Mouse (Mus musculus) liver, embryonic 14 days (tissue): ENCODE measurements around the gene Pgam5. TPM values are rescaled to one million over a fixed set of nuclear protein-coding genes. Genes with fewer than 3 reads are reported as not detected.

Source experiments
- polyA plus RNA-seq: library from polyadenylated mRNA; depleted of rRNA; stranded (reverse); fragments of >200 nt; gene quantifications from 2 replicates; pipeline ENCODE4 v1.2.3, GENCODE M21; 2012; rRNA removed

The Pgam5 gene
- polyA plus RNA-seq: 17.6 and 20.1 TPM in 2 replicates

GRCm38 (mm10) chr5:110269141-110270101 lies at the start of gene Pgam5:
TSS of gene Pgam5 (minus strand) at chr5:110269913.

GRCm38 (mm10) chr5:110285770-110286445 lies 16.2 kb upstream of the Pgam5 start, which contains the start of the genes Pxmp2 and Pole:
TSS of gene Pxmp2 (minus strand) at chr5:110286186.
TSS of gene Pole (plus strand) at chr5:110286306.

GRCm38 (mm10) chr5:110230780-110231461 lies 38.8 kb downstream of the Pgam5 start, which contains the start of gene Ankle2:
TSS of gene Ankle2 (plus strand) at chr5:110231004.

Other genes with a start within 250 kb of the Pgam5 start
- gene Gm17655, start 197.4 kb downstream of the Pgam5 start, polyA plus RNA-seq: 0.83 and 1.2 TPM in 2 replicates
- gene Gm35315, start 175.5 kb downstream of the Pgam5 start, polyA plus RNA-seq: 0.84 and 0.86 TPM in 2 replicates
- 0.07 and 0.18 TPM in 2 replicates for gene Plcxd1, start 169.9 kb downstream of the Pgam5 start, polyA plus RNA-seq
- 17.9 and 19.1 TPM in 2 replicates for gene Gtpbp6, start 161.7 kb downstream of the Pgam5 start, polyA plus RNA-seq
- gene Zfp605, start 159.8 kb downstream of the Pgam5 start, polyA plus RNA-seq: 0.68 and 0.84 TPM in 2 replicates
- 14.7 and 16.9 TPM in 2 replicates for gene Chfr, start 134.1 kb downstream of the Pgam5 start, polyA plus RNA-seq
- 5.0 and 5.1 TPM in 2 replicates for gene Golga3, start 93.2 kb downstream of the Pgam5 start, polyA plus RNA-seq
- gene Ankle2, start 38.9 kb downstream of the Pgam5 start, polyA plus RNA-seq: 5.9 and 7.0 TPM in 2 replicates
- gene Pxmp2, start 16.3 kb upstream of the Pgam5 start, polyA plus RNA-seq: 14.8 and 17.5 TPM in 2 replicates
- 14.8 and 18.5 TPM in 2 replicates for gene Pole, start 16.4 kb upstream of the Pgam5 start, polyA plus RNA-seq
- gene P2rx2, start 73.3 kb upstream of the Pgam5 start, polyA plus RNA-seq: 0.02 TPM in 1 of 2 replicates, not detected in the other
- not detected in 2 replicates for gene Lrcol1, start 74.8 kb upstream of the Pgam5 start, polyA plus RNA-seq
- 7.2 and 9.3 TPM in 2 replicates for gene Fbrsl1, start 178.6 kb upstream of the Pgam5 start, polyA plus RNA-seq